Mouse (Mus musculus): ENCODE measurements around the gene Pxt1. TPM values are rescaled to one million over a fixed set of nuclear protein-coding genes. Genes with fewer than 3 reads are reported as not detected.

The Pxt1 gene
- total RNA-seq, 2 experiments from 2014 or later: not detected

GRCm38 (mm10) chr17:28947011-28947939 is 3.6 kb upstream of the Pxt1 start:
- DNase-seq (ENCODE audit: low spot score): no peak

- no peak for DNase-seq (ENCODE audit: low spot score)
Measured at GRCm38 (mm10) chr17:28944481-28944880, 841 bp upstream of the Pxt1 start.

- no peak for DNase-seq (ENCODE audit: low spot score)
Measured at GRCm38 (mm10) chr17:28942101-28942500, 1.5 kb downstream of the Pxt1 start.

GRCm38 (mm10) chr17:28940776-28941555 is 2.7 kb downstream of the Pxt1 start:
- DNase-seq (ENCODE audit: low spot score): no peak

- DNase-seq (ENCODE audit: low spot score): no peak
Measured at GRCm38 (mm10) chr17:28936622-28937345, 6.9 kb downstream of the Pxt1 start.

- DNase-seq (ENCODE audit: low spot score): no peak
Measured at GRCm38 (mm10) chr17:28936133-28936532, 7.5 kb downstream of the Pxt1 start.

- no peak for DNase-seq (ENCODE audit: low spot score)
Measured at GRCm38 (mm10) chr17:28934120-28934916, 9.3 kb downstream of the Pxt1 start.

- DNase-seq (ENCODE audit: low spot score): no peak
Measured at GRCm38 (mm10) chr17:28932274-28932673, 11.4 kb downstream of the Pxt1 start.

- no peak for DNase-seq (ENCODE audit: low spot score)
Measured at GRCm38 (mm10) chr17:28931436-28932211, 12.0 kb downstream of the Pxt1 start.

- DNase-seq (ENCODE audit: low spot score): peak; percentile 90
Measured at GRCm38 (mm10) chr17:28930392-28931074, 13.1 kb downstream of the Pxt1 start.

GRCm38 (mm10) chr17:28929369-28929768 is 14.3 kb downstream of the Pxt1 start:
- DNase-seq (ENCODE audit: low spot score): no peak

GRCm38 (mm10) chr17:28928004-28928403 is 15.6 kb downstream of the Pxt1 start:
- no peak for DNase-seq (ENCODE audit: low spot score)

- no peak for DNase-seq (ENCODE audit: low spot score)
Measured at GRCm38 (mm10) chr17:28926866-28927635, 16.6 kb downstream of the Pxt1 start.

- DNase-seq (ENCODE audit: low spot score): peak; percentile 85
Measured at GRCm38 (mm10) chr17:28926380-28926779, 17.3 kb downstream of the Pxt1 start.

- no peak for DNase-seq (ENCODE audit: low spot score)
Measured at GRCm38 (mm10) chr17:28924957-28925595, 18.6 kb downstream of the Pxt1 start.

- no peak for DNase-seq (ENCODE audit: low spot score)
Measured at GRCm38 (mm10) chr17:28922096-28922495, 21.5 kb downstream of the Pxt1 start.

GRCm38 (mm10) chr17:28921086-28921485 is 22.6 kb downstream of the Pxt1 start:
- no peak for DNase-seq (ENCODE audit: low spot score)

GRCm38 (mm10) chr17:28916520-28916919 is 27.1 kb downstream of the Pxt1 start:
- no peak for DNase-seq (ENCODE audit: low spot score)

Data from gastrocnemius, adult 18-20 months (tissue).